Mouse (Mus musculus) liver, postnatal 0 days (tissue): ENCODE measurements at regions not wholly inside any gene's neighbourhood (a gene's known extent, or its start where the extent isn't known, plus 50 kb on each side); places are given as distances from the start of the nearest gene placed in this dataset.

ENCODE experiments used
- ATAC-seq: fragments of 200-750 bp; cut with Nextera tagmentation; 2 replicates; pipeline ENCODE4 v1.8.0; 2017; ENCODE audit warnings: mild to moderate bottlenecking, moderate library complexity
- DNase-seq: peaks from one replicate; pipeline ENCODE4 v3.0.0-alpha.2; 2016
- H3K27ac ChIP-seq: fragments of 300-500 bp; sonication (generic); 2 replicates; pipeline ENCODE4 v1.5.1; 2014; ENCODE audit warnings: antibody characterized with exemption, moderate library complexity, mild to moderate bottlenecking, low read depth
- H3K27me3 ChIP-seq: fragments of 300-500 bp; sonication (generic); 2 replicates; pipeline ENCODE4 v1.6.1; 2014; ENCODE audit warnings: low read length, control low read depth, mixed read lengths; ENCODE audit not compliant: insufficient read depth
- H3K36me3 ChIP-seq: fragments of 300-500 bp; sonication (generic); replicated peaks from 2 replicates; pipeline ENCODE4 v1.6.1; 2014; ENCODE audit warnings: mild to moderate bottlenecking, control low read depth, low read length, moderate library complexity, mixed read lengths; ENCODE audit not compliant: insufficient read depth
- H3K4me1 ChIP-seq: fragments of 300-500 bp; sonication (generic); 2 replicates; pipeline ENCODE4 v1.6.1; 2014; ENCODE audit warnings: antibody characterized with exemption, mild to moderate bottlenecking, control low read depth; ENCODE audit not compliant: insufficient read depth
- H3K4me2 ChIP-seq: fragments of 300-500 bp; sonication (generic); 2 replicates; pipeline ENCODE4 v1.6.1; 2014; ENCODE audit warnings: low read depth, mild to moderate bottlenecking, low read length, moderate library complexity, mixed read lengths
- H3K4me3 ChIP-seq: fragments of 300-500 bp; sonication (generic); 2 replicates; pipeline ENCODE4 v1.5.1; 2014; ENCODE audit warnings: low read depth, low read length
- H3K9ac ChIP-seq: fragments of 300-500 bp; sonication (generic); replicated peaks from 2 replicates; pipeline ENCODE4 v1.6.1; 2014; ENCODE audit warnings: mild to moderate bottlenecking, moderate library complexity
- H3K9me3 ChIP-seq: fragments of 300-500 bp; sonication (generic); 2 replicates; pipeline ENCODE4 v1.6.1; 2016; ENCODE audit warnings: mild to moderate bottlenecking, control low read depth, low read length, mixed read lengths
- CTCF ChIP-seq: sonication (generic); IDR thresholded peaks from 2 replicates; pipeline ENCODE4 v1.5.1; 2016; ENCODE audit warnings: antibody characterized with exemption, low read depth
- EP300 ChIP-seq: IDR thresholded peaks from 2 replicates; pipeline ENCODE4 v1.6.1; 2016; ENCODE audit warnings: antibody characterized with exemption, low read depth, mild to moderate bottlenecking
- WGBS: fragments of 180-500 bp; shearing (Covaris S2); extraction: QIAGEN DNeasy Blood & Tissue Kit; methylation state at CpG from one replicate; pipeline ENCODE4 v1.1.7; 2014; ENCODE audit not compliant: insufficient replicate concordance; 5-methylcytosine and 5-hydroxymethylcytosine counted together

DNA sequence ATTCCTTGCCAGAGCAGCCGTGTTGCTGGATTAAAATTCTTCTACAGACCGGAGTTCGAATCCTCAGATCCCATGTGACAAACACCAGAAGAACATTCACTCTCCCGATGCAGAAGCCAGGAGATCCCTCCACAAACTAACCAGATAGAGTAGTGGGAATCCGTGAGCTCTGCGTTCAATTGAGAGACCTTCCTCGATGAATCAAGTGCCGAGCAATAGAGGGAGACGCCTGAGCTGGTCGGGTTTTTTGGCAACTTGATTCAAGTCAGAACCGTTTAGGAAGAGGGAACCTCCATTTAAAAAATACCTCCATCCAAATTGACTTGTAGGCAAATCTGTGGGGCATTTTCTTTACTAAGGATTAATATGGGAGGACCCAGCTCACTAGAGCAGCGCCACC, 81.9 kb upstream of the Rpl38 start:
- no peak for TF ChIP-seq CTCF
- TF ChIP-seq EP300: no peak
- Histone ChIP-seq H3K27me3 (no peaks in the 10 kb centered on the region), H3K36me3 (no peaks in the 10 kb centered on the region), H3K4me3 (no peak overlapping the region), H3K4me1 (no peaks in the 10 kb centered on the region), H3K9ac (no peak overlapping the region), H3K4me2 (no peak overlapping the region), H3K27ac (no peak overlapping the region), H3K9me3 (no peaks in the 10 kb centered on the region)
- 84% methylated on average over 12 of the region's 12 CpGs for WGBS
- no peak for ATAC-seq
- no peak for DNase-seq

DNA sequence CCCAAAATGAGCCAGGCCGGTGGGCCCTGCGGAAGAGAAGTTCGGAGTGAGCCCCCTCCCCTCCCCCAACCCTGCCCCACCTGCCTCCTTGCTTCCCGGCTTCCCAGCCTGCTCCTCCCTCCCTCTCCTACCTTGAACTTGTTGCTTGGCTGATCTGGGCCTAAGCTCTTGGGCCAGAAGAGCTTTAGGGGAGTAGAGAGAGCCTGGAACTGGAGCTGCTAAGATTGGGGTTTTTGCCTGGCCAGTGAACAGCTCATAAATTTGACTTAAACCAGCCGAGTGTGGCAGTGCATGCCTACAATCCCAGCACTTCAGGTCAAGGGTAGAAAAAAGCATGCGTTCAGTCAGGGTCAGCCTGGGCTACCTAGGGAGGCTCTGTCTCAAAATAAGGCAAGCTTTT, 83.5 kb upstream of the Rpl38 start:
- H3K9me3 ChIP-seq: no peaks in the 10 kb centered on the region
- no peak overlapping the region for H3K4me3 ChIP-seq
- no peak overlapping the region for H3K27ac ChIP-seq
- H3K27me3 ChIP-seq: no peaks in the 10 kb centered on the region
- no peaks in the 10 kb centered on the region for H3K4me1 ChIP-seq
- DNase-seq (no peak), ATAC-seq (no peak)
- 67% methylated on average over 6 of the region's 6 CpGs for WGBS
- TF ChIP-seq EP300 (no peak), CTCF (no peak)
- H3K9ac ChIP-seq: no peak overlapping the region
- H3K36me3 ChIP-seq: no peaks in the 10 kb centered on the region
- no peak overlapping the region for H3K4me2 ChIP-seq

- H3K9ac ChIP-seq: no peak overlapping the region
- H3K36me3 ChIP-seq: no peaks in the 10 kb centered on the region
- H3K4me2 ChIP-seq: no peak overlapping the region
- TF ChIP-seq EP300: no peak
- TF ChIP-seq CTCF: no peak
- H3K4me3 ChIP-seq: no peak overlapping the region
- no peaks in the 10 kb centered on the region for H3K9me3 ChIP-seq
- no peak overlapping the region for H3K27ac ChIP-seq
- ATAC-seq (no peak), DNase-seq (no peak)
- 85% methylated on average over 5 of the region's 5 CpGs for WGBS
- H3K4me1 ChIP-seq: no peaks in the 10 kb centered on the region
- H3K27me3 ChIP-seq: no peaks in the 10 kb centered on the region
Measured at GRCm38 (mm10) chr11:114584146-114584545, 84.2 kb upstream of the Rpl38 start.

DNA sequence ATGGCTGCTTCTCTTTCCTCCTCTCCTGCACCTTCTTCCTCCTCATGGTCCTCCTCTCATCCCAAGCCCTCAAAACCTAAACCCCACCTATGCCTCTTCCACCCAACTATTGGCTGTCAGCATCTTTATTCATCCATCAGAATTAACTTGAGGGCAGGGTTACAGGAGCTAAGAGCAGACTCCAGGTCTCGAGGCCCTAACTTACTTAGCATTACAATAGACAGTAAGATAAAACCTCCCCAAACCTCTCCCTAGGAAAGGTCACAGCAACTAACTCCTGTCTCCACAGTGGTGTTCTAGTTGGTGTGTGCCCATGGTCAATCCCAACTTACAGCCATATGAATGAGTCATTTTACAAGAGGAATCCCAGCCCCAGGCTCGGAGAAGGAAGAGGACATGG, 88.3 kb upstream of the Rpl38 start:
- WGBS: 58% methylated on average over 2 of the region's 2 CpGs
- H3K4me3 ChIP-seq: no peak overlapping the region
- H3K9ac ChIP-seq: no peak overlapping the region
- ATAC-seq (no peak), DNase-seq (no peak)
- H3K4me2 ChIP-seq: no peak overlapping the region
- H3K27ac ChIP-seq: no peak overlapping the region
- no peaks in the 10 kb centered on the region for H3K4me1 ChIP-seq
- H3K27me3 ChIP-seq: no peaks in the 10 kb centered on the region
- no peak for TF ChIP-seq CTCF
- TF ChIP-seq EP300: no peak
- H3K9me3 ChIP-seq: no peaks in the 10 kb centered on the region
- no peaks in the 10 kb centered on the region for H3K36me3 ChIP-seq

DNA sequence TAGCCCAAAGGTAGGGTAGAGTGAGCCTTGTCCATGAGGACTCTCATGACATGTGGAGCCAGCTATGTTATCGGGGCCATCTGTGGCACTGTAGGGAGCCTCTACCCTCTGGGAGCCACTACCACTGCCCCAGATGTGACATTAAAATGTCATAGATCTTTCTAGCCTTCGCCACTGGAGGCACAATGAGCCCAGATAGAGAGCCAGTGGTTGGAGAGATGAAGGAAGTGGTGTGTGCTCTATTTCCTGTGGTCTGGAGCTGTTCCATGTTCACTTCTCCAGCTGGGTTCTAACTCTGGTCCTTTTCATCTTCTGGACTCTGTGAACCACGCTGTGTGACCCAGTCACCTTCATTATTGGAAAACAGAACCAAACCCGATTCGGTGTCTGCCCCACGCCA, 89.8 kb upstream of the Rpl38 start:
- no peak overlapping the region for H3K4me2 ChIP-seq
- no peak overlapping the region for H3K9ac ChIP-seq
- DNase-seq: no peak
- H3K4me3 ChIP-seq: no peak overlapping the region
- TF ChIP-seq EP300 (no peak), CTCF (no peak)
- no peaks in the 10 kb centered on the region for H3K4me1 ChIP-seq
- H3K36me3 ChIP-seq: no peaks in the 10 kb centered on the region
- H3K9me3 ChIP-seq: no peaks in the 10 kb centered on the region
- 65% methylated on average over 6 of the region's 6 CpGs for WGBS
- no peaks in the 10 kb centered on the region for H3K27me3 ChIP-seq
- ATAC-seq: no peak
- no peak overlapping the region for H3K27ac ChIP-seq

DNA sequence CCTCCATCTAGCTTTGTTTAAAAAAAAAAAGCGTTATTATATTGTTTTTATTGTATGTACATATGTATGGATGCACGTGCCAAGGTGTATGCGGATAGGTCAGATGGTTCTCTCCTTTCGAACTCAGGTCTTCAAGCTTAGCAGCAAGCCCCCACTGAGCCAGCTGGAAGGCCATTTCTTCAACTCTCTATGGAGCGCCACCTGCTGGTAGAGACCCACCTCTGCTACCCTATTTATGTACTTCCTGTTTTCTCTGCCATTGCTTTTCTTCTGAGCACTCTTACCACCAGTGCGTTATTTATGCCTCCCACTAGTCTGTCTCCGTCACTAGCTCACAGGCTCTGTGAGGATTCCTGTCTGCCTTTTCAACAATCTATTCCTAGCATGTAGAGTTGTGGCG, 91.5 kb upstream of the Rpl38 start:
- peak; percentile 24 for DNase-seq
- 71% methylated on average over 8 of the region's 8 CpGs for WGBS
- TF ChIP-seq EP300 (no peak), CTCF (peak; percentile 61)

GRCm38 (mm10) chr11:114571144-114571869, 97.0 kb upstream of the Rpl38 start:
- DNase-seq (no peak), ATAC-seq (no peak)
- Histone ChIP-seq H3K4me1 (peaks cover 4% of the 10 kb centered on the region), H3K27ac (no peak overlapping the region), H3K4me2 (peak overlapping the region; percentile 53), H3K27me3 (peaks cover 23% of the 10 kb centered on the region), H3K36me3 (no peaks in the 10 kb centered on the region), H3K9me3 (no peaks in the 10 kb centered on the region), H3K4me3 (no peak overlapping the region), H3K9ac (no peak overlapping the region)
- 26% methylated on average over 19 of the region's 20 CpGs for WGBS
- no peak for TF ChIP-seq EP300

More for the DNA sequence above, 91.5 kb upstream of the Rpl38 start:
- no peak overlapping the region for H3K4me2 ChIP-seq
- no peak for ATAC-seq
- H3K9ac ChIP-seq: no peak overlapping the region
- H3K36me3 ChIP-seq: no peaks in the 10 kb centered on the region
- H3K27ac ChIP-seq: no peak overlapping the region
- H3K27me3 ChIP-seq: no peaks in the 10 kb centered on the region
- no peaks in the 10 kb centered on the region for H3K4me1 ChIP-seq
- H3K4me3 ChIP-seq: no peak overlapping the region
- no peaks in the 10 kb centered on the region for H3K9me3 ChIP-seq
